Mouse (Mus musculus): ENCODE measurements around the gene Keap1. TPM values are rescaled to one million over a fixed set of nuclear protein-coding genes. Genes with fewer than 3 reads are reported as not detected.

Gene Keap1
- polyA plus RNA-seq, 1 experiment: 42.8 TPM

- 0 out of 2 replicates have a peak, but pooled peaks cover 2% of the 10 kb centered on the region for H3K36me3 ChIP-seq (ENCODE audit: control insufficient read depth, insufficient read depth, low read length)
- H3K27ac ChIP-seq (ENCODE audit: insufficient read depth, low read depth, low read length): no peak overlapping the region
- H3K4me3 ChIP-seq (ENCODE audit: insufficient read depth, low read depth, low read length): no peak overlapping the region
- 96% methylated on average over 5 of the region's 5 CpGs for WGBS
- DNase-seq: no peak
- no peaks in the 10 kb centered on the region for H3K27me3 ChIP-seq (replicated peaks; ENCODE audit: control insufficient read depth, insufficient read depth, low read length)
- no peaks in the 10 kb centered on the region for H3K4me1 ChIP-seq (ENCODE audit: control insufficient read depth, insufficient read depth, low read length)
- TF ChIP-seq POLR2A (IDR thresholded peaks at IDR 0.05; ENCODE audit: low read depth, low read length) (no peak), CTCF (conservative IDR thresholded peaks at IDR 0.05; ENCODE audit: insufficient read depth, insufficient read length, low read depth, low read length) (no peak)
Measured at GRCm38 (mm10) chr9:21277776-21278175, 38.6 kb upstream of the Keap1 start.

GRCm38 (mm10) chr9:21276307-21276706 is 37.1 kb upstream of the Keap1 start:
- WGBS: 80% methylated on average over 8 of the region's 8 CpGs
- H3K27me3 ChIP-seq (replicated peaks; ENCODE audit: control insufficient read depth, insufficient read depth, low read length): no peaks in the 10 kb centered on the region

GRCm38 (mm10) chr9:21275727-21276126 is 36.6 kb upstream of the Keap1 start:
- Histone ChIP-seq H3K27me3 (replicated peaks; ENCODE audit: control insufficient read depth, insufficient read depth, low read length) (no peaks in the 10 kb centered on the region), H3K27ac (ENCODE audit: insufficient read depth, low read depth, low read length) (no peak overlapping the region)

More at GRCm38 (mm10) chr9:21276307-21276706, 37.1 kb upstream of the Keap1 start:
- TF ChIP-seq POLR2A (IDR thresholded peaks at IDR 0.05; ENCODE audit: low read depth, low read length) (no peak), CTCF (conservative IDR thresholded peaks at IDR 0.05; ENCODE audit: insufficient read depth, insufficient read length, low read depth, low read length) (no peak)
- H3K27ac ChIP-seq (ENCODE audit: insufficient read depth, low read depth, low read length): no peak overlapping the region
- H3K4me1 ChIP-seq (ENCODE audit: control insufficient read depth, insufficient read depth, low read length): no peaks in the 10 kb centered on the region
- DNase-seq: no peak
- H3K36me3 ChIP-seq (ENCODE audit: control insufficient read depth, insufficient read depth, low read length): 0 out of 2 replicates have a peak, but pooled peaks cover 3% of the 10 kb centered on the region
- no peak overlapping the region for H3K4me3 ChIP-seq (ENCODE audit: insufficient read depth, low read depth, low read length)

GRCm38 (mm10) chr9:21275013-21275710 is 36.0 kb upstream of the Keap1 start:
- H3K27me3 ChIP-seq (replicated peaks; ENCODE audit: control insufficient read depth, insufficient read depth, low read length): no peaks in the 10 kb centered on the region
- TF ChIP-seq POLR2A (IDR thresholded peaks at IDR 0.05; ENCODE audit: low read depth, low read length) (no peak), CTCF (conservative IDR thresholded peaks at IDR 0.05; ENCODE audit: insufficient read depth, insufficient read length, low read depth, low read length) (no peak)
- H3K4me1 ChIP-seq (ENCODE audit: control insufficient read depth, insufficient read depth, low read length): no peaks in the 10 kb centered on the region
- 79% methylated on average over 7 of the region's 7 CpGs for WGBS
- no peak for DNase-seq
- no peak overlapping the region for H3K27ac ChIP-seq (ENCODE audit: insufficient read depth, low read depth, low read length)
- H3K36me3 ChIP-seq (ENCODE audit: control insufficient read depth, insufficient read depth, low read length): peaks cover 4% of the 10 kb centered on the region; the same call in 1 of the 2 replicates
- H3K4me3 ChIP-seq (ENCODE audit: insufficient read depth, low read depth, low read length): no peak overlapping the region

More at GRCm38 (mm10) chr9:21275727-21276126, 36.6 kb upstream of the Keap1 start:
- Histone ChIP-seq H3K36me3 (ENCODE audit: control insufficient read depth, insufficient read depth, low read length) (0 out of 2 replicates have a peak, but pooled peaks cover 3% of the 10 kb centered on the region), H3K4me3 (ENCODE audit: insufficient read depth, low read depth, low read length) (no peak overlapping the region), H3K4me1 (ENCODE audit: control insufficient read depth, insufficient read depth, low read length) (no peaks in the 10 kb centered on the region)
- no peak for DNase-seq
- TF ChIP-seq POLR2A (IDR thresholded peaks at IDR 0.05; ENCODE audit: low read depth, low read length): no peak
- no peak for TF ChIP-seq CTCF (conservative IDR thresholded peaks at IDR 0.05; ENCODE audit: insufficient read depth, insufficient read length, low read depth, low read length)
- WGBS: 84% methylated on average over 12 of the region's 12 CpGs

GRCm38 (mm10) chr9:21274336-21274735 is 35.2 kb upstream of the Keap1 start:
- 81% methylated on average over 3 of the region's 3 CpGs for WGBS
- Histone ChIP-seq H3K4me1 (ENCODE audit: control insufficient read depth, insufficient read depth, low read length) (no peaks in the 10 kb centered on the region), H3K36me3 (ENCODE audit: control insufficient read depth, insufficient read depth, low read length) (peaks cover 5% of the 10 kb centered on the region), H3K27ac (ENCODE audit: insufficient read depth, low read depth, low read length) (no peak overlapping the region), H3K4me3 (ENCODE audit: insufficient read depth, low read depth, low read length) (no peak overlapping the region), H3K27me3 (replicated peaks; ENCODE audit: control insufficient read depth, insufficient read depth, low read length) (no peaks in the 10 kb centered on the region)
- no peak for TF ChIP-seq POLR2A (IDR thresholded peaks at IDR 0.05; ENCODE audit: low read depth, low read length)
- TF ChIP-seq CTCF (conservative IDR thresholded peaks at IDR 0.05; ENCODE audit: insufficient read depth, insufficient read length, low read depth, low read length): no peak
- DNase-seq: no peak

GRCm38 (mm10) chr9:21273520-21274228 is 34.5 kb upstream of the Keap1 start:
- TF ChIP-seq POLR2A (IDR thresholded peaks at IDR 0.05; ENCODE audit: low read depth, low read length) (no peak), CTCF (conservative IDR thresholded peaks at IDR 0.05; ENCODE audit: insufficient read depth, insufficient read length, low read depth, low read length) (no peak)
- Histone ChIP-seq H3K36me3 (ENCODE audit: control insufficient read depth, insufficient read depth, low read length) (peaks cover 6% of the 10 kb centered on the region), H3K4me1 (ENCODE audit: control insufficient read depth, insufficient read depth, low read length) (no peaks in the 10 kb centered on the region), H3K27me3 (replicated peaks; ENCODE audit: control insufficient read depth, insufficient read depth, low read length) (no peaks in the 10 kb centered on the region), H3K27ac (ENCODE audit: insufficient read depth, low read depth, low read length) (no peak overlapping the region), H3K4me3 (ENCODE audit: insufficient read depth, low read depth, low read length) (no peak overlapping the region)
- peak; percentile 40 for DNase-seq
- WGBS: 75% methylated on average over 7 of the region's 7 CpGs

GRCm38 (mm10) chr9:21273094-21273493 is 33.9 kb upstream of the Keap1 start:
- Histone ChIP-seq H3K4me1 (ENCODE audit: control insufficient read depth, insufficient read depth, low read length) (no peaks in the 10 kb centered on the region), H3K27ac (ENCODE audit: insufficient read depth, low read depth, low read length) (no peak overlapping the region), H3K36me3 (ENCODE audit: control insufficient read depth, insufficient read depth, low read length) (peaks cover 8% of the 10 kb centered on the region), H3K4me3 (ENCODE audit: insufficient read depth, low read depth, low read length) (no peak overlapping the region), H3K27me3 (replicated peaks; ENCODE audit: control insufficient read depth, insufficient read depth, low read length) (no peaks in the 10 kb centered on the region)
- WGBS: 70% methylated on average over 8 of the region's 8 CpGs
- DNase-seq: no peak
- TF ChIP-seq CTCF (conservative IDR thresholded peaks at IDR 0.05; ENCODE audit: insufficient read depth, insufficient read length, low read depth, low read length) (no peak), POLR2A (IDR thresholded peaks at IDR 0.05; ENCODE audit: low read depth, low read length) (no peak)
